Mouse (Mus musculus) liver, embryonic 12.5 days (tissue): ENCODE results near the gene Lonp2. TPM values are rescaled to one million over a fixed set of nuclear protein-coding genes. Genes with fewer than 3 reads are reported as not detected.

Experiments
- ATAC-seq: fragments of 200-750 bp; cut with Nextera tagmentation; 2 replicates; pipeline ENCODE4 v1.8.0; 2017; ENCODE audit warnings: moderate number of reproducible peaks, mild to moderate bottlenecking, moderate library complexity
- H3K27ac ChIP-seq: fragments of 300-500 bp; sonication (generic); 2 replicates; pipeline ENCODE4 v1.5.1; 2016; ENCODE audit warnings: mild to moderate bottlenecking
- H3K27me3 ChIP-seq: fragments of 300-500 bp; sonication (generic); replicated peaks from 2 replicates; pipeline ENCODE4 v1.6.1; 2016; ENCODE audit warnings: mild to moderate bottlenecking, moderate library complexity
- H3K36me3 ChIP-seq: fragments of 300-500 bp; sonication (generic); 2 replicates; pipeline ENCODE4 v1.6.1; 2016; ENCODE audit warnings: mild to moderate bottlenecking, moderate library complexity
- H3K4me1 ChIP-seq: fragments of 300-500 bp; sonication (generic); 2 replicates; pipeline ENCODE4 v1.6.1; 2016
- H3K4me2 ChIP-seq: fragments of 300-500 bp; sonication (generic); 2 replicates; pipeline ENCODE4 v1.6.1; 2016; ENCODE audit warnings: mild to moderate bottlenecking, moderate library complexity
- H3K4me3 ChIP-seq: fragments of 300-500 bp; sonication (generic); 2 replicates; pipeline ENCODE4 v1.5.1; 2016; ENCODE audit warnings: mild to moderate bottlenecking, moderate library complexity
- H3K9ac ChIP-seq: fragments of 300-500 bp; sonication (generic); 2 replicates; pipeline ENCODE4 v1.6.1; 2016; ENCODE audit warnings: mild to moderate bottlenecking, moderate library complexity
- H3K9me3 ChIP-seq: fragments of 300-500 bp; sonication (generic); replicated peaks from 2 replicates; pipeline ENCODE4 v1.6.1; 2016; ENCODE audit warnings: mild to moderate bottlenecking, moderate library complexity
- WGBS: fragments of 180-500 bp; shearing (Covaris S2); methylation state at CpG from one replicate; pipeline ENCODE4 v1.1.7; 2016; ENCODE audit not compliant: insufficient replicate concordance; 5-methylcytosine and 5-hydroxymethylcytosine counted together
- polyA plus RNA-seq: library from polyadenylated mRNA; unstranded; fragments of >200 nt; fragmentation: Nextera tagmentation; extraction: Ambion mirVana; gene quantifications from 2 replicates; pipeline ENCODE4 v1.2.1, GENCODE M21; 2016

Gene Lonp2
- polyA plus RNA-seq, 1 experiment from 2014 or later: 40.1 TPM

DNA sequence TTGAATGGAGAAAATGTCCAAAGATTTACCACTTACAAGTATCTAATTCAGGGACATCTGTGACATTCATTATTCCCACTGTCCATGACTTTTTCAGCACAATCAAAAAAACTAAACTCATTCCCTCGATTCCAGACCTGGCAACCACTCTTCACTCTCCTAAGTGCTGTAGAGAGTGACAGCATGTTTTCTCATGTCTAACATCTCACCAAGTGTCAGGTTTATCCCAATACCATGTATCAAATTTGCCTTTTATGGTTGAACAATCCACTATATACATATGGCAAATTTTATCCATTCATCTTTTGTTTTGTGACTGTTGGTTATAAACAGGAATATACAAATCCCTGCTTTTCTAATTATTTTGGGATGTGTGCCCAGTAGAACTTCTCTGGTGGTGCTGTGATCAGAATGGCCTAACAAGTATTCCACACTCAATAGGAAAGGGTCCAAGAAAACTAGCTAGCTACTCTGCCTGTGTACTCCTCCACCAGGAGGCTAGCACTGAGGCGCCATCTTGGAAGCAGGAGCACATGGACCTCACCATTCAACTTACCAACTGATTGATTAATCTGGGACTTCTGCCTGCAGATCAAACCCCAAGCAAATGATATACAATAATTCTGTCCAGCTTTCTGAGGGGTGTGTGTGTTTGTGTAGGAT lies 94.6 kb downstream of the Lonp2 start:
- no peak for ATAC-seq
- Histone ChIP-seq H3K4me1 (peaks cover 4% of the 10 kb centered on the region; the same call in 1 of the 2 replicates), H3K4me3 (no peak overlapping the region), H3K27me3 (no peaks in the 10 kb centered on the region), H3K9me3 (no peaks in the 10 kb centered on the region), H3K4me2 (no peak overlapping the region), H3K9ac (no peak overlapping the region), H3K27ac (no peak overlapping the region), H3K36me3 (peaks cover 70% of the 10 kb centered on the region)
- 79% methylated on average over 2 of the region's 2 CpGs for WGBS

GRCm38 (mm10) chr8:86719368-86719767 lies 95.5 kb downstream of the Lonp2 start:
- Histone ChIP-seq H3K27ac (no peak overlapping the region), H3K36me3 (peaks cover 69% of the 10 kb centered on the region), H3K4me3 (no peak overlapping the region), H3K9ac (no peak overlapping the region), H3K27me3 (no peaks in the 10 kb centered on the region), H3K4me2 (no peak overlapping the region), H3K4me1 (0 out of 2 replicates have a peak, but pooled peaks cover 4% of the 10 kb centered on the region), H3K9me3 (no peaks in the 10 kb centered on the region)
- 54% methylated on average over 1 of the region's 1 CpGs for WGBS
- ATAC-seq: no peak

DNA sequence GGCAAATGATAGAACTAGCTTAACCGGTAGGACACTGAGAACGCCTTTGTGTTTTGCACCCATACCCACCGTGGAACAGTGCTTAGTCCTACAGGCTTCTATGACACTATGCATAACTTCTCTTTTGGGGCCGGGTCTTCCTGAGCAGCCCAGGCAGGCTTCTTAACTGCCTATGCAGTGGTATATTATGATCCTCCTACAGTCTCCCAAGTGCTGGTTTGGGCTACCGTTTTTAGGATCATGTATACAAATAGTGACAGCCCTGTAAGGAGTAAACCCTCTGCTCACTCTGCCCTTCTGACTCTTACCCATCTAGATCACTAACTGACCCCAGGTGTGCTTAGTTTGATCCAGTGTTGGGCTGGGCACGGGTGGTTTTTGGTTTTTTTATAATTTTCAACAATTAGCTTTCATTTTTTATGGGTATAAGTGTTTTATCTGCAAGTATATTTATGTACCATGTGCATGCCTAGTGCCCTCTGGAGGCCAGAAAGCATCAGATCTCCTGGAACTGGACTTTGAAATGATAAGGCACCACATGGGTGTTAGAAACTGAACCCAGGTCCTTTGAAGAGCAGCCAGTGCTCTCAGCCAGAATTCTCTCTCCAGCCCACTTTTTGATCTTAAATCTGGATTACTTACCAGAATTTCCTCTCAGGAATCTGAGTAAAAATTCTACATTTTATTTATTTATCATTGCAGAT lies 97.1 kb downstream of the Lonp2 start:
- H3K4me2 ChIP-seq: no peak overlapping the region
- peaks cover 68% of the 10 kb centered on the region for H3K36me3 ChIP-seq
- no peaks in the 10 kb centered on the region for H3K9me3 ChIP-seq
- WGBS: 86% methylated on average over 6 of the region's 6 CpGs
- no peak overlapping the region for H3K4me3 ChIP-seq
- no peak for ATAC-seq
- H3K4me1 ChIP-seq: 0 out of 2 replicates have a peak, but pooled peaks cover 4% of the 10 kb centered on the region
- no peak overlapping the region for H3K27ac ChIP-seq
- H3K9ac ChIP-seq: no peak overlapping the region
- no peaks in the 10 kb centered on the region for H3K27me3 ChIP-seq

DNA sequence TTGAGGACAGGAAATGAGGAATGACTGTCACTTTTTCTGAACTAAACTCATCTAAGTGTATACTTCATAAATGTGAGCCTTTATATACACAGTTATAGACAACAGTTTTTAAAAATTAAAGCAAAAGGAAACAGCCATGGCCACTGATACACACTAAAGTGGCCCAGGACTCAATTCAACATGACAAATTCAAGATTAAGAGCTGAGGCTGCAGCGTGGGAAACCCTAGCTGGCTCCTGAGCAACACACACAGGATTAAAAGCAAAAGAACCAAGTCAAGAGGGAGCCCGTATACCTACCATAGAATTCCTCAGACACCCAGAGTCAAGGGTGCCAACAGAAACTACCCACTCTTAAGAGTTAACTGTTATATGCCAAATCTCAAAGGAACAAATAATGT lies 97.6 kb downstream of the Lonp2 start:
- no peak overlapping the region for H3K9ac ChIP-seq
- no peak overlapping the region for H3K4me2 ChIP-seq
- WGBS: 76% methylated on average over 2 of the region's 2 CpGs
- no peaks in the 10 kb centered on the region for H3K27me3 ChIP-seq
- H3K36me3 ChIP-seq: peaks cover 65% of the 10 kb centered on the region
- H3K4me1 ChIP-seq: 0 out of 2 replicates have a peak, but pooled peaks cover 4% of the 10 kb centered on the region
- no peak overlapping the region for H3K4me3 ChIP-seq
- H3K9me3 ChIP-seq: no peaks in the 10 kb centered on the region
- no peak for ATAC-seq
- no peak overlapping the region for H3K27ac ChIP-seq

GRCm38 (mm10) chr8:86726959-86727358 lies 103.1 kb downstream of the Lonp2 start:
- 73% methylated on average over 6 of the region's 6 CpGs for whole genome bisulfite sequencing
- no peak overlapping the region for H3K4me2 ChIP-seq
- H3K27me3 ChIP-seq: no peaks in the 10 kb centered on the region
- 0 out of 2 replicates have a peak overlapping the region, but pooled peaks have one; percentile 10 for H3K27ac ChIP-seq
- H3K4me3 ChIP-seq: no peak overlapping the region
- peaks cover 37% of the 10 kb centered on the region for H3K4me1 ChIP-seq
- ATAC-seq: no peak
- H3K9me3 ChIP-seq: no peaks in the 10 kb centered on the region
- H3K36me3 ChIP-seq: peaks cover 34% of the 10 kb centered on the region
- H3K9ac ChIP-seq: no peak overlapping the region

- WGBS: 74% methylated on average over 19 of the region's 19 CpGs
- H3K27ac ChIP-seq: 0 out of 2 replicates have a peak overlapping the region, but pooled peaks have one; percentile 3
- ATAC-seq: no peak
- no peaks in the 10 kb centered on the region for H3K27me3 ChIP-seq
- H3K4me1 ChIP-seq: peaks cover 39% of the 10 kb centered on the region
- no peak overlapping the region for H3K9ac ChIP-seq
- no peak overlapping the region for H3K4me3 ChIP-seq
- no peak overlapping the region for H3K4me2 ChIP-seq
- peaks cover 23% of the 10 kb centered on the region for H3K36me3 ChIP-seq
- no peaks in the 10 kb centered on the region for H3K9me3 ChIP-seq
These were observed 104.5 kb downstream of the Lonp2 start for GRCm38 (mm10) chr8:86728224-86728950.

GRCm38 (mm10) chr8:86730303-86730702 lies 106.5 kb downstream of the Lonp2 start:
- 54% methylated on average over 3 of the region's 3 CpGs for WGBS
- Histone ChIP-seq H3K9me3 (no peaks in the 10 kb centered on the region), H3K9ac (no peak overlapping the region), H3K4me2 (no peak overlapping the region), H3K36me3 (peaks cover 16% of the 10 kb centered on the region), H3K27me3 (no peaks in the 10 kb centered on the region), H3K4me3 (no peak overlapping the region), H3K4me1 (peaks cover 51% of the 10 kb centered on the region), H3K27ac (no peak overlapping the region)
- ATAC-seq: no peak

GRCm38 (mm10) chr8:86730860-86731259 lies 107.0 kb downstream of the Lonp2 start:
- WGBS: 80% methylated on average over 1 of the region's 1 CpGs
- Histone ChIP-seq H3K9ac (no peak overlapping the region), H3K4me3 (no peak overlapping the region), H3K27ac (no peak overlapping the region), H3K36me3 (peaks cover 13% of the 10 kb centered on the region), H3K4me2 (no peak overlapping the region), H3K4me1 (peaks cover 57% of the 10 kb centered on the region), H3K9me3 (no peaks in the 10 kb centered on the region), H3K27me3 (no peaks in the 10 kb centered on the region)
- ATAC-seq: no peak

- H3K4me3 ChIP-seq: no peak overlapping the region
- no peaks in the 10 kb centered on the region for H3K36me3 ChIP-seq
- peaks cover 60% of the 10 kb centered on the region for H3K4me1 ChIP-seq
- no peak for ATAC-seq
- H3K27ac ChIP-seq: no peak overlapping the region
- H3K9me3 ChIP-seq: no peaks in the 10 kb centered on the region
- no peak overlapping the region for H3K4me2 ChIP-seq
- no peaks in the 10 kb centered on the region for H3K27me3 ChIP-seq
- 71% methylated on average over 4 of the region's 4 CpGs for WGBS
- H3K9ac ChIP-seq: no peak overlapping the region
These were observed 110.3 kb downstream of the Lonp2 start for GRCm38 (mm10) chr8:86734171-86734570.

DNA sequence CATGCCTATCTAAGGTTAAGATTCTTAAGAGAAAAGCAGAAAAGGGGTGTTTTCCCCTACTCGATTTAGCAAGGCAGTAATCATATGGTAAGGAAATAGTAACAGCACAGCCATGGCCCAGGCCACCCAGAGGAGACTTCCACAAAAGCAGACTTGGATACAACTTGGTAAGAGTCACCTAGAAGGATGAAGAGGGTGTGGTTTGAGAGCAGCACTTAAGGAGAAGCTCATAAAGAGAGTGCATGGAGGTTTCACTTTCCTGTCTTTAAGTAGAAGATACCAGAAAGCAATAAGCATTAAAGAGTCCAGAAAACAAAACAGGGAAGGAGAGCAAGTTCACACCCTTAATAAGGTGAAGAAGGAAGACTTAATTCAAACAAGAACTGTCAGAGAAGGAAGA lies 111.1 kb downstream of the Lonp2 start:
- Histone ChIP-seq H3K4me1 (peaks cover 67% of the 10 kb centered on the region), H3K4me2 (no peak overlapping the region), H3K27ac (no peak overlapping the region), H3K36me3 (no peaks in the 10 kb centered on the region), H3K27me3 (no peaks in the 10 kb centered on the region), H3K9ac (no peak overlapping the region), H3K4me3 (no peak overlapping the region), H3K9me3 (no peaks in the 10 kb centered on the region)
- ATAC-seq: no peak
- 49% methylated on average over 1 of the region's 1 CpGs for WGBS

DNA sequence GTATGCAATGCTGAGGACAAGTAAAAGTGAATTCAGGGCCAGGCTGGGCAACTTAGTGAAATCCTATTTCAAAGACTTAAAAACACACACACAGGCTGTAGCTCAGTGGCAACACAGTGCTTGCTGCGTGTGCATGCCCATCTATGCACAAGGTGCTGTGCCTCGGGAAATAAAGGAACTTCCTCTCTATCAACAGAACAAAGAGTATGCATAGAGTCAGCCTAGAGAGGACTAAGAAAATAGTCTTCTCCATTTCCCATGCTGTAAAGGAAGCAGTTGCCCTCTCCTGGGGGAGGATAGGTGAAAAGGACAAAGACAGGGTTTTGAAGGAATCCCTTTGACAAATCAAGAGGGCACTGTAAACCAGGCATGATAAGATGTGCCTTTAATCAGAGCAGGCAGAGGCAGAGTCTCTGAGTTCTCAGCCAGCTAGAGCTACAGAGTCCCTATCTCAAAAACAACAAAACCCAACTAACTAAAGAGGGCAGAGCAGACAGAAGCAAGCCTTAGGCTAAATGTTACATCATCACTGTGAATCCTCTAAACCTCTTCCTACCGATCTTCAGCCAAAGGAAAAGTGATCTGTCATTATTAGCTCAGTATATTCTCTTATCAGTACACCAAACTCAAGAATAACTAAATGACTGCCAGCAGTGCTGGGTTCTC lies 111.7 kb downstream of the Lonp2 start:
- Histone ChIP-seq H3K4me2 (no peak overlapping the region), H3K27ac (no peak overlapping the region), H3K27me3 (no peaks in the 10 kb centered on the region), H3K4me1 (peaks cover 68% of the 10 kb centered on the region), H3K9ac (no peak overlapping the region), H3K4me3 (no peak overlapping the region), H3K36me3 (no peaks in the 10 kb centered on the region), H3K9me3 (no peaks in the 10 kb centered on the region)
- 16% methylated on average over 3 of the region's 3 CpGs for WGBS
- ATAC-seq: 0 out of 2 replicates have a peak, but pooled peaks have one; percentile 27

- Histone ChIP-seq H3K36me3 (no peaks in the 10 kb centered on the region), H3K27me3 (no peaks in the 10 kb centered on the region), H3K4me3 (no peak overlapping the region), H3K9me3 (no peaks in the 10 kb centered on the region), H3K4me1 (peaks cover 79% of the 10 kb centered on the region), H3K9ac (no peak overlapping the region), H3K4me2 (no peak overlapping the region), H3K27ac (no peak overlapping the region)
- no peak for ATAC-seq
These were observed 117.1 kb downstream of the Lonp2 start for GRCm38 (mm10) chr8:86740899-86741298.
